Mouse (Mus musculus) cerebellum, postnatal 14 days (tissue): ENCODE measurements around the gene Gm43552.

Experiments
- DNase-seq, 2 experiments: peaks; one replicate each; pipeline ENCODE4 v3.0.0; 2021; ENCODE audit warnings: mixed read lengths in 2 of 2

Gene Gm43552

DNA sequence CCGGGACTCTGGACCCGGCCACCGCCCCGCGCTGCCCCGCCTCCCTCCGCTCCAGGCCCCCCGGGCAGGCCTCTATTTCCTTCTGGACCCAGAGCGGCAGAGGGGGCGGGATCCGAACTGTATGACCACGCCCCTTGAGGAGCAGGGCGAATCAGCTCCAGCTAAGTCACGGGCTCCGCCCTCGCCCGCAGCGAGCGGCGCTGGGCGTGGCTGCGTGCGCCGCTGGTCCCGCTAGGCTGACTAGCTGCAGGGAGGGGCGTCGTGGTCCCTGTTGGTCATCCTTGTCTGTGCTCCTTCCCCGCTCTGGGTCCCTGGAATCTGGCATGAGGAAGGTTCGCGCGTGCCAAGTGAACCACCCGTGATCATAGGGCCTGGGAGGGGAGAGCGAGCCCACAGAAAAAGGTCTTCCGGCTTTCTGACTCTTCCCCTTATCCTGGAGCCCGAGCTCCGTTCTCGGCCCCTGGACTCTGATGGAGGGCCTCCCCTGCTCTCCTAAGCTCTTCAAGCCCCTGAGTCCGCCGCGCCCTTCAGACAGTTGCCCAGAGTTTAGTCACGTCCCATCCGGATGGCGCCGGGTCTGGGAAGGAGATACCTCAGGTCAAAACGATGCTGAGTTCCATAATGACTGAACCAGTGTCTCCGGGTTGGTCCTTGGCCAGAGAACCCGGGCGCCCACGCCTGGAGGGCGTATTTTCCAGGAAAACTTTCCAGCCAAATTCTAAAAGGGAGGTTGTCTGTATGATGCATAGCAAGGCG is 56.6 kb downstream of the Gm43552 start, which contains the start of gene Ugdh:
Gene Ugdh, minus strand, starts transcription at position 144 of the 756 bp plus-strand sequence.
- DNase-seq: peak; percentile 95 to 98

DNA sequence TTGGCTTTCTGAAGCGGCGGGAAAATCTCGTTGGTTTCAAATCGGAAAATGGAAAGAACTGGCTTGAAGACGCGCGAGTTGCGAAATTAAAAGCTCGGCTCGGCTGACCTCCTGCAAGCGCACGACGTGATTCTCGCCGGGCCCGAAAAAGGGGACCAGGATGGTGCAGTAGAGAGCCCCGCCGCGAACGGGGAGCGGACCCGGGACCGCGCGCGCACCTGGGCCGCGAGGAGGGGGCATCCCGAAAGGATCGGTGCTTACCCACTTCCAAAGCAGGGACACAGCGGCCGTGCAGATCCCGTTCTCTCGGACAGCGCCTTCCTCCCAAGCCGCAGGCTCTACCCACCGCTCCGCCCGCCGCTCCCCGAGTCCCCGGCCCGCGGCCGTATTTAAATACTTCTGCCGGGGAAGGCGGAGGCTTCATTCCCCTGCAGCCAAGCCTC is 57.2 kb downstream of the Gm43552 start:
- no peak for DNase-seq

DNA sequence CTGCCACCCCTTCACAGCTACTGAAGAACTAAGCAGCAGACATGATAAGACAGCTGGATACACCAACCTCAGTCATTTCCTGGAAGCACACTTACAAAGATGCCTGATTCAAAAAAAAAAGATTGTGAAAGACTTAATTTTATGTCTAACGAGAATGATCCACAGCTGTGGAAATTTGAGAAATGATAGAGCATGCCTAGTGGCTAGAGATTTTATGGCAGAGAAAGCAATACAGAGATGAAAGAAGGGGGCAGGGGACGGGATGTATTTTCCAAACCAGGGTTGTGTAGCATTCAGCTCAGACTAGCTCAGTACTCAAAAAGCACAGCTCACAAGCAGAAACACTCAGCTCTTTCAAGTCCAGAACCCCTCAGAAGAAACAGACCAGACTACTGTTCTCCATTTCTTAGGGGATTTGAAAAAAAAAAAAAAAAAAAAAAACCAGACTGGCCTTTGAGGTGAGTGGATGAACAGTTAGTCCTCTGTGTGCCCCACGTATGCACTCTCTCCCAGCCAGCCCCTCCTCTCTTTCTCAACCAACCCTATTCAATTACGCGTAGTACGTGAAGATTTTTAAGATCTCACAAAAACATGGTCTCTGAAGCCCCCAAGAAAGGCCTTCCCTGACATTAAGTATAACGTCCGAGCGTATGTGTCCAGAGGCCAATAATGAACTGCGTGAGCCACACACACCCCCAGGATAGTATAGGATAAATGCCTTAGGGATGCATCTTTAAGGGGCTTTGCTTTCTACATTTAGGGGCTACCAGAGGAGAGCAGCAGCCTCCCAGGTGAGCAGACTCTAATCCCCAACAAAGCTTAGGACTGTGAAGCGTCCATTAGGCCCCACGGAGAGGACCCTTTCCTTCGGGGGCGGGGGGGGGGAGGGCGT is 57.9 kb downstream of the Gm43552 start:
- peak; percentile 11 to 23 for DNase-seq

DNA sequence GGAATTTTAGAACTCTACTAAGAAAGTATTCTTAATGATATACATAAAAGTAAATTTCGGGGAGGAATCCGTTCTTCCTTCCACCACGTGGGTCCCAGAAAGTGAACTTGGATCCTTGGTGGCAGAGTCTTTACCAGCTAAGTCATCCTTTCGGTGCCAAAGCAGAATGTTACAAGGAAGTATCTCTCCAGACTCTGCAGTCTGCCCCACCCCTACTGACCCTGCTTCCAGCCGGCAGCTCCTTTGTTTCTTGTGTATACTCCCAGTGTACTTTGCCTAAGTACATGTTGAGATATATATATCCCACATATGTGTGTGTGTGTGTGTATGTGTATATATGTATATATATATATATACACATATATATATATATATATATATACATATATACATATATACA is 63.2 kb downstream of the Gm43552 start:
- no peak for DNase-seq

DNA sequence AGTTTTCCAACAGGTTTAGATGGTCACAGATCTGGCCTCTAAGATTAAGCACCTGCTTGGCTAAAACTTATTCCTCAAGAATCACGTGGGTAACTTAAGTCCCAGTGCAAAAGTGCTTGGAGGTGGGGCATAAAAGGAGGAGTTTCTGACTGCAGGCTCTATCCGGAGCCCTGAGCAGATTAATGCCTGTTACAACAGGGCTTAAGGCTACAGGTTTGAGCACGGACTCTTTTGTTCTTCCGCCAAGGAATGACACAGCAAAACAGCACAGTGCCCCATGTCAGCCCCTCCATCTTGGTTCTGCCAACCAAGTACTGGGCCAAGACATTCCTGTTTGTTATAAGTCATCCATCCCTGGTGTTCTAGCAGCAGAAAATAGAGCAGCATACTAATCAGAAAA is 64.3 kb downstream of the Gm43552 start:
- DNase-seq: no peak

DNA sequence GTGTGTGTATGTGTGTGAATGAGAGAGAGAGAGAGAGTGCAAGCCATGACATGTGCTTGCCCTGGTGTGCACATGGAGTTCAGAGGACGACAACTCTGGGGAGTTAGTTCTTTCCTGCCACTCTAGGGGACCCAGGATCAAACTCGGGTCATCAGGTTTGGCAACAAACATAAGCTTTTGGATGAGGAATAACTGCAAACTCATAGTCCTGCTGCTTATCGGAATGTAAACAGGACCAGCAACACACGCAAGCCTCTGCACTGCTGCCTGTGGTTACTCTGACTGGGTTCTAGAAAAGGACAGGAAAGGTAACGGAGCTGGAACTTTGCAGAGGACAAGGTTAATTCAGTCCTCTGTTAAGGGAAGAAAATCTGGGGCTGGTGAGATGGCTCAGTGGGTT is 67.4 kb downstream of the Gm43552 start:
- no peak for DNase-seq

DNA sequence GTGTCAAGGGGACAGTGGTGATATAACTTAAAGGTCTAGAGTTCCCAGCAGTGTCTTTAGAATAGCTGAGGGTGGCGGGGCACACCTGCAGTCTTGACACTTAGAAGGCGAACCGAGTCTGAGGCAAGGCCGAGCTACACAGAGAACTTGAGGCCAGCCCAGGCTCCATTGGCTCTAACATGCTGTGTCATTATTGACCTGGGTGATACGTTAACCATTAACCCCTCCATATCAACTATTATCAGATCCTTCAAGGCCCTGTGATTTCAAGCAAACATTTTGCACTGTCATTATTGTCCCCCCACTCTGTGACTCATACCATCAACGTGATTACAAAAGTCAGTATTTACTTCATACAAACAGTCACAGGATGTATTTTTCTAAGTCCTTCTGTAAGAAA is 68.4 kb downstream of the Gm43552 start:
- DNase-seq: no peak

DNA sequence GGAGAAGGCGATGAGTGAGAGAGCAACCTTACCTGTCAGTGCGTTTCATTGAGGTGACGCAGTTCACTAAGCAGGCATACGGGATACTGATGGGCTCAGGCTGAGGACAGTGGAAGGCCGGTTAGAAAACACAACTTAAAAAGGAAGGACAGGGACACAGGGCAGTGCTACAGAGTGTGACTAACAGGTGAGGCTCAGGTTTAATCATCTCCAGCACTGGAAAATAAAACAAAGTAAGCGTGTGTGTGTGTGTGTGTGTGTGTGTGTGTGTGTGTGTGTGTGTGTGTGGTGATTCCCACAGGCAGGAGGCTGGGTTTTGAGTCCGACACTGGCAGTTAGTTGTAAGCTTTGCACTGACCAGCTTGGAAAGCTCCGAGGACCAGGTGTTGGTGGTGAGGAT is 69.8 kb downstream of the Gm43552 start:
- DNase-seq: no peak

DNA sequence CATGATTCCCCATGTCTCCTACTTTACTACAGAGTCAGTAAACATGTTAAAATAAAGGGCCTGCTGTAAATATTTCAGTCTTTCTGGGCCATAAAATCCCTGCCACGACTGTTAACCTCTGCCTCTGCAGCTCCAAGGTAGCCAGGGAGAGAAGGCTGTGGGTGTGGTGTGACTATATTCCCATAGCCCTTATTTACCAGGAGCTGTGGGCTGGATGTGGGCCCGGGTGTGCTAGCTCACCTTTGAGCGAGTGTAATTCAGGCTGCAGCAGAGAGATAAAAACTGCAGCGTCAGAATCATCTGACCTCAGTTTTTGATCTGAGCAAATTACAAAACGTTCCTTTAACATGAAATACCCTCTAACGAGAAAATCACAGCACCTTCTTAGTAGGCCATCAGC is 71.8 kb downstream of the Gm43552 start:
- no peak for DNase-seq

DNA sequence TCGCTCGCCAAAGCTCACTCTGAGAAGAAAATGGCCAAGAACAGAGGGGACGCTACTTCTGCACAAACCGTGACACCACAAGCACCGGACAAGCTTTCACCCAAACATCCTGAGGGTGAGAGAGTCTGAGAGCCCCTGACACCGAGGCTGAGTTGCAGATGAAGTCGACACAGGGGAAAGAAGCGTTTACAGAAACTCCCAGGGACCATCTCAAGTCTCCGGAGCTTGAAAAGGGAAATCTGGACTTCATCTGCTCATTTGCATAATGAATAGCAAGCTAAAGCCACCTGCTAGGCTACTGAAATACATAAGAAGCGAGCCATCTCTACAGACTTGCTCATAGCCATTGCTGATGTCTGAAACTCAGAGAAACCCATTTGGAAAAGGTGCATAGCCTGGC is 73.5 kb downstream of the Gm43552 start:
- DNase-seq: no peak

DNA sequence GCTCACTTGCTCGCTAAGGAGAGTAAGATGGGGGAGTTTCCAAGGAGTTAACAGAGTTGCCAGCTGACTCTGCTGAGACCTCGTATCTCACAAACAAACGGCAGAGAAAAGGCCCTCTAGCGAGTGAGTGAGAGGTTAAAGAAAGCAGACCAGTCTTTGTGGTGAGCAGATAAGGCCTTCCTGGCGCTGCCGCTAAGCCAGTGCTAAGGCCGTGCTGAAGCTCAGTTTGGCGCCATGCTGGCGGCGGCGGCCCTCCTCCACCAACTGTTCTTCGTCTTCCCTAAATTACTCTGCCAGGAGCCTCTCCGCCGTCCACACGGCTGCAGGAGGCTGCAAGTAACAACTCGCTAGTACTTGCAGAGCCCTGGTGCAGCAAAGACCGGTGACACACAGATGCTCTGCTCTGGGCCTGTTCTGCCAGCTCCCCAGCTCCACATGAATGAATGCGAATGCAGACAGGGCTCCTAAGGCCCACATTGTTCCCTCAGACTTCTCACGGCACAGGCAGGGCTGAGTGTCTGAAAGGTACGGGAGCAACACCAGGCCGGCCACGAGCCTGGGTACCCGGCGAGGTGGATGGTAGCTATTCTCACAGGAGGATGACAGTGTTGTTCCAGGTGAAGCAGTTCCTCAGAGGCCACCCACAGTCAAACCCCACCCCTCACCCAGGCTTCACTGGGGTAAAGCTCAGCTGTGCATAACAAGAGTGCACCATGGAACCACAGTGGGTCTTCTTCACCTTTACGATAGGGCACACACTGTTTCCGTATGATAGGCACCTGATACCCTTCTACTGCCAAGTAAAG is 76.8 kb downstream of the Gm43552 start:
- DNase-seq: peak; percentile 16 to 17

DNA sequence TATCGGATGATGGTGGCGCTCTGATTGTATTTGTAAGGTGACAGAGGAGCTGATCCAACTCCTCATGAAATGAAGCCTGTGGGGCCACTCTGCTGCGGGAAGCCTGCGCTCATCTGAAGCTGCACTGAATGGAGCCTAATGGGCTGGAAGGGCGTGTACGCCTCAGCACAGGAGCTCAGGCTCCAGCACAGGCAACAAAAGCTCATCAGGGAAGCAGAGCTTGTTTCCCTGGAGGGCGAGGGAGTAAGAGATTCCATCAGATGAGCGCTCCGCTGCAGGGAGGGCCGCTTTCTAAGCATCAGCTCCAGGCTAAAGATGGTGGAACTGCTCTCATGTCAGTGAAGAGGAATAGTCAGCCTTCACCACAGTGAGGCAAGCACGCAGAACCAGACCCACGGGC is 84.6 kb downstream of the Gm43552 start:
- no peak for DNase-seq

DNA sequence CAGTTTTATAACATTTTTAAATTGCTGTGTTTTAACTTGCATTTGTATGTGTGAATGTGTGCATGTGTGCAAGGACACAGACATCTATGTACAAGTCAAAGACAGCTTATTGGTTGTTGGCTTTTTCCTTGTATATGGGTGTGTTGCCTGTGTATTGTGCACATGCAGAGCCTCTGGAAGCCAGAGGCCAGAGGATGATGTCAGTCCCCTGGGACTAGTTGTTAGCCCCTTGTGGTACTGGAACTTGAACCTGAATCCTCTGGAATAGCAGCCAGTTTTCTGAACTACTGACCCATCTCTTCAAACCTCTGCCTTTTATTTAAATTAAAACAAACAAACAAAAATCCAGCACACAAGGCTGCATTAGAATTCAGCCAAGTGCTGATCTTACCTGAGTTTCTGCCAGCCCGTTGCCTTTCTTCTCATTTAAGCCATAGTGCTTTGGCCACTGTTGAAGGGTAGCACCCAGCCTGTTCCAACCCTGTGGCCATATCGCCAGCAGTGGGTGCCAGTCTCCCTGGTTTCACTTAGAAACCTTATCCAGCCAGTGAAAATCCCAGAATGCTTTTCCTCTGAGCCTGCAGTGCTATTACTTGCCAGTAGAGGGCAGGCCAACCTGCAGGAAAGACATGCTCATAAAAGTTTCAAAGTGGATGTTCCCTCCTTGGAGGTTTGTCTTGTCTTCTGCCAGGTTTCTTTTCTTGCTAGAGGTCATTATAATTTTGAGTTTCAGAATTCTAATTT is 91.2 kb downstream of the Gm43552 start:
- peak; percentile 89 for DNase-seq

DNA sequence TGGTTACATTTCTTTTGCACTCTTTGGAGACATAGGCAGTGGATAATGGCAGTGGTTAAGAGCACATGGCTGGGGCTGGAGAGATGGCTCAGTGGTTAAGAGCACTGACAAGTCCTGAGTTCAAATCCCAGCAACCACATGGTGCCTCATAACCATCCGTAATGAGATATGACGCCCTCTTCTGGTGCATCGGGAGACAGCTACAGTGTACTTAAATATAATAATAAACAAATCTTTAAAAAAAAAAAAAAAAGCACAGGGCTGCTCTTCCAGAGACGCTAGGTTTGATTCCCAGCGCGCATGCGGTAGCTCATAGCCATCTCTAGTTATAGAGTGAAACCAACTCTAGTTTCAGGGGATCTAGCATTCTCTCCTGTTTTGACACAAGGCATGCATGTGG is 98.2 kb downstream of the Gm43552 start:
- no peak for DNase-seq

DNA sequence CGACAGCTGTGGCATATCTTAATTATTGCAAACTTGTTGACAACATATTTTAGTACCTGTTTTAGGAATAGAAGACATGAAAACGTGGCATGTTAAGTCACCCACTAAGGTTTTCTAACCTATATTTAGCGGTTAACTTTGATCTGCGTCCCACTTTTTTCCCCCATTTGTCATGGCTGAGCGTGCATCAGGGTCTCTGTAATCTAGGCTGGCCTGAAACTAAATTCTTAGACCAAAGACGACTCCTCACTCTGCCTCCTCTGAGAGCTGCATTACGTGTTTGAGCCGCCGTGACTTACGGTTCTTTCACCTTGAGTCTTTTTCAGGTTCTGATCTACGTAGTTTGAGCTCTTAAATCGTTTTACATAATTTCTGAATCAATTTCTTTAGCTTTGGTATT is 100.9 kb downstream of the Gm43552 start:
- peak in 1 of 2 experiments; percentile 15 for DNase-seq

DNA sequence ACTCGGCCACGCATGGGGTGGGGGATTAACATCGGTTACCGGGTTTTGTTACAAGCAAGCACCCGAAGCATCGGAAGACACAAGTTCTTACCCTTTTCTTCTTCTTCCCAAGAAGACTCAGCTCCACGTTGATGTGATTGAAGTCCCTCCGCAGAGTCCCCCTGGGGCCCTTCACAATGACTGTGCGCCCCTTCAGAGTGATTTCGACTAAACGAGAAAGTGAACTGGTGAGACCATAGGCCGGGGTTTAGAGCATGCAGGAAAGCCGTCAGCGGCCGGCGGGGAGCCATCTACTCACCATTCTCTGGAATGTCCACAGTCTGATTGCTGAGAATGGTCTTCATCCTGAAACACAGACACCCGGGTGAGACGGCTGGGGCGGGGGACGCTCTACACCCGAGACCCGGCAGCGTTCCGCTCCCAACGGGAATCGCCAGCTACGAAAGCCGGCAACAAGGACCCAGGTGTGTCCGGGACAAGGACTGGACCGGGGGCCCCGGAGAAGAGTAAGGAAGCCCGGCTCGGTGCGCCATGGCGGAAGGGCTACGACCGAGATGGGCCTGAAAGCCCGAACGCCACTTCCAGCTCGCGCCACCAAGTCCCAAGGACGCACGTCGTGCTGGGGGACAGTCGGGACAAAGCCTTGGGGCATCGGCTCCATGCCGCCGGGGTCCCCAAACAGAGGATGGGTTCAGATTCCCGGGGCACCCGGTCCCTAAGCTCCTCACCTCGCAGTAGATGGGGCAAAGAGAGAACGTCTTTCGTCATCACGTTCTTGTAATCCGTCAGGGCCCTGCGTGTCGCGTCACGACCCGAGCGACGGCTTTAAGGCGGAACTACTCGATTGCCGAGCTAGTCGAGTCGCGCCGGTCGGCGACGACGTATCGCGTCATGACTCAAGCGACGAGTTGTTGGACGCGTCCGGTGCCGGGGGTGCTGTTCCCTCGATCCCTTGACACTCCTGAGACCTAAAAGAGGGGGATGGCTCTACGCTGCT is 101.7 kb downstream of the Gm43552 start, which contains the start of the genes Rpl9 and Lias:
Gene Rpl9, minus strand, starts transcription at position 797 of the 997 bp plus-strand sequence.
Gene Lias, plus strand, starts transcription at position 850 of the 997 bp plus-strand sequence.
- DNase-seq: peak; percentile 99 to 100

DNA sequence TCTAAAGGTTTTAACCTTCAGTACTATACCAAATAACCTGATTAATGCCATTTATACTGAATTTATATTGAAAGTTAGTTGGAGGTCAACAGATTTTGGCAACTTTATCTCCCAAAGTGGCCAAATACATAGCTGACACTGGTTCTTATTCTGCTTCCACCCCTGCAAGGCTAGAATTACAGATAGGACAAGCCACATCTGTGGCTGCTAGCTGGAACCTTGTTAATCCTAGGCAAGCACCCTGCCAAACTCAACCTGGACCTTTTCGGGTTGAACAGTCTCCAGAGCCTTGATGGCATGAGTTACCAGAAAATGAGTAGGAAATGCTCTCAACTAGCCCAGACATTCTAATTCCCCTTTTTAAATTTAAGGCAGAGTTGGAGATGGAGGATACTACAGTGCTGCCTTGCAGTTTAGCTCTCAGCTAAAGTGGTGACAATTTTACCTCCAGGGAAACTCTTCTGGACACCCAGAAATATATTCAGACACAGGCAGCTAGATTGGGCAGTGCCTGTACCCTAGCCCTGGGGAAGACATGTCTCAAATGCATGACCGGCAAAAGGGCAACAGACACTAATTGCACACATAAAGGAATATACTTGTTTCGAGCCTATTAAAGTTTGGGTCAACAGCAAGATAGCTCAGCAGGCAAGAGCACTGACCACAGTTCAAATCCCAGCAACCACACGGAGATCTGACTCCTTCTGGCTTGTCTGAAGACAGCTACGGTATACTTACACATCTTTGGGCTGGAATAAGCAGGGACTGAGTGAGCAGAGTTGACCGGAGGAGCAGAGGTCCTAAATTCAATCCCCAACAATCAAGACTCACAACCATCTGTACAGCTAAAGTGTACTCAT is 105.4 kb downstream of the Gm43552 start:
- no peak for DNase-seq

DNA sequence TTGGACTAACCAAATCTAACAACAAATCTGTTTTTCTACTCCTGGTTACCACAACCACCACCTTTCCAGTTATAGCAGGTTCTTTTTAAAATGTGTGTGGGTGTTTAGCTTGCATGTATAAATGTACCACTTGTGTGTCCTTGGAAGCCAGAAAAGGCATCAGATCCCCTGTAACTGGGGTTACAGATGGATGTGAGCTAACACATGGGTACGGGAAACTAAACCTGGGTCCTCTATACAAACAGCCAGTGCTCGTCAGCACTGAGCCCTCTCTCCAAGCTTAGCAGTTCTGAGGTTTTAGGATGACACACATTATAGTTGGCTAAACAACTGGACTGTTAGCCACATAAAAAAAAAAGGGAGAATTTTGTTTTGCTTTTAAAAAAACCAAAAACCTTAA is 106.9 kb downstream of the Gm43552 start:
- DNase-seq: no peak
